Mouse (Mus musculus) limb, embryonic 14.5 days (tissue): Measurements from ENCODE around the gene Ift88. TPM values are rescaled to one million over a fixed set of nuclear protein-coding genes. Genes with fewer than 3 reads are reported as not detected.

Source experiments
- ATAC-seq: fragments of 200-750 bp; cut with Nextera tagmentation; 2 replicates; pipeline ENCODE4 v1.8.0; 2017; ENCODE audit warnings: low read depth, moderate number of reproducible peaks, moderate TSS enrichment; ENCODE audit not compliant: low FRiP score
- DNase-seq: peaks from one replicate; pipeline ENCODE4 v3.0.0-alpha.2; 2015; ENCODE audit warnings: low spot score
- H3K27ac ChIP-seq: fragments of 300-500 bp; sonication (generic); replicated peaks from 2 replicates; pipeline ENCODE4 v1.5.1; 2014; ENCODE audit warnings: low read depth, mild to moderate bottlenecking, low read length, moderate library complexity, mixed read lengths
- H3K27me3 ChIP-seq: fragments of 300-500 bp; sonication (generic); 2 replicates; pipeline ENCODE4 v1.6.1; 2014; ENCODE audit warnings: low read length, mixed read lengths; ENCODE audit not compliant: control insufficient read depth, insufficient read depth
- H3K36me3 ChIP-seq: fragments of 300-500 bp; sonication (generic); 2 replicates; pipeline ENCODE4 v1.6.1; 2014; ENCODE audit warnings: mild to moderate bottlenecking, low read length, moderate library complexity, mixed read lengths; ENCODE audit not compliant: control insufficient read depth, insufficient read depth
- H3K4me1 ChIP-seq: fragments of 300-500 bp; sonication (generic); 2 replicates; pipeline ENCODE4 v1.6.1; 2014; ENCODE audit warnings: antibody characterized with exemption, low read length, mixed read lengths; ENCODE audit not compliant: control insufficient read depth, insufficient read depth
- H3K4me2 ChIP-seq: fragments of 300-500 bp; sonication (generic); replicated peaks from 2 replicates; pipeline ENCODE4 v1.6.1; 2014; ENCODE audit warnings: low read depth, mild to moderate bottlenecking, low read length, moderate library complexity; ENCODE audit not compliant: severe bottlenecking
- H3K4me3 ChIP-seq: fragments of 300-500 bp; sonication (generic); replicated peaks from 2 replicates; pipeline ENCODE4 v1.5.1; 2014; ENCODE audit warnings: low read length
- H3K9ac ChIP-seq: fragments of 300-500 bp; sonication (generic); 2 replicates; pipeline ENCODE4 v1.6.1; 2014; ENCODE audit warnings: mild to moderate bottlenecking, low read depth, low read length, moderate library complexity; ENCODE audit not compliant: severe bottlenecking
- H3K9me3 ChIP-seq: fragments of 300-500 bp; sonication (generic); 2 replicates; pipeline ENCODE4 v1.6.1; 2016; ENCODE audit warnings: low read length; ENCODE audit not compliant: control insufficient read depth
- POLR2A ChIP-seq: fragments of 200-500 bp; IDR thresholded peaks from 2 replicates; pipeline ENCODE4 v1.8.0; 2012; ENCODE audit warnings: inconsistent platforms, mild to moderate bottlenecking, moderate library complexity, borderline replicate concordance; ENCODE audit not compliant: insufficient read depth, insufficient read length; ENCODE audit errors: extremely low read depth
- WGBS: fragments of 180-500 bp; shearing (Covaris S2); extraction: QIAGEN DNeasy Blood & Tissue Kit; methylation state at CpG from one replicate; pipeline ENCODE4 v1.1.7; 2014; 5-methylcytosine and 5-hydroxymethylcytosine counted together
- polyA plus RNA-seq, 2 experiments: library from polyadenylated mRNA; depleted of rRNA in 1 of 2; stranded (reverse) in 1 of 2; unstranded in 1 of 2; fragments of >200 nt; fragmentation: Nextera tagmentation in 1 of 2; extraction: Ambion mirVana in 1 of 2; gene quantifications; 2 replicates each; pipeline versions ENCODE4 v1.2.1 to v1.2.3; 2012 to 2014

The Ift88 gene
- polyA plus RNA-seq, 2 experiments = 18.0 to 23.9 TPM

DNA sequence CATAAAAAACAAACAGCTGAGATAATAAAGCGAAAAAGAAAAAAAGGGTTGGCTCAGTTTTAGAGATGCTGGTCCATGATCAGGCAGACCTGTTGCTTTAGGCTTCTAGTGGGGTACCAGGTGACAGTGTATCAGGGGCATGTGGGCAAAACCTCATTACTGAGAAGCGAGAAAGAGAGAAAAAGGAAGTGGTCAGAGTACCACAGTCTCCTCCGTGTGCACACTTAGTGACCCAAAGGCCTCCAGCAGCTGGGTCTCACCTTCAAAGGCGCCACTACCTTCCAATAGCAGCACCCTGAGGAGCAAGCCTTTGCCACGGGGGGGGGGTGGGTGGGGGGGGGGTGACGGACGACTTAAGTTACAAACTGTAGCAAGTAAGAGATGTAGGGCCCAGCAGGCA, 103.3 kb downstream of the Ift88 start:
- H3K27ac ChIP-seq = no peak overlapping the region
- ATAC-seq (no peak), DNase-seq (no peak)
- H3K4me1 ChIP-seq = peaks cover 11% of the 10 kb centered on the region
- WGBS = 48% methylated on average over 7 of the region's 7 CpGs
- no peak for TF ChIP-seq POLR2A
- no peak overlapping the region for H3K4me2 ChIP-seq
- H3K9ac ChIP-seq = no peak overlapping the region
- no peaks in the 10 kb centered on the region for H3K27me3 ChIP-seq
- H3K36me3 ChIP-seq = no peaks in the 10 kb centered on the region
- no peaks in the 10 kb centered on the region for H3K9me3 ChIP-seq
- H3K4me3 ChIP-seq = no peak overlapping the region

DNA sequence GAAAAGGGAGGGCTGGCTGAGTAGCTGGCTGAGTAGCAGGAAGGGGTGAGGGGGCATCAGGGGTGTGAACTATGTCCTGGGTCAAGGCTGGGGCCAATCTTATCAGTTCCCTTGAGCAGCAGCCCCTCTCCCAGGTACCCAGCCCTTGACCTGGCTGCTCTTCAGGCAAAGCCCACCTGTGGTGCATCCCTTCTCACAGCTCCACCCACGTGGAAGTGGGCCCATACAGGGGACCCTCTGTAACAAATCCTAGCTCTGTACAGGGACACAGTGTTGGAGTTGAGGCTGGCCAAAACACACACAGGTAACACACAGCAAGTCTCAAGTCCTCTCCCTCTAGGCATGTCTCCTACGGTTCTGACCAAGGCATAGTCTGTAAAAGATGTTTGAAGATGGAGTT, 103.7 kb downstream of the Ift88 start:
- no peak for DNase-seq
- no peak for ATAC-seq
- no peak for TF ChIP-seq POLR2A
- Histone ChIP-seq H3K27ac (no peak overlapping the region), H3K4me1 (peaks cover 11% of the 10 kb centered on the region), H3K36me3 (no peaks in the 10 kb centered on the region), H3K4me2 (no peak overlapping the region), H3K9me3 (no peaks in the 10 kb centered on the region), H3K27me3 (no peaks in the 10 kb centered on the region), H3K4me3 (no peak overlapping the region), H3K9ac (no peak overlapping the region)
- 35% methylated on average over 2 of the region's 2 CpGs for whole genome bisulfite sequencing

DNA sequence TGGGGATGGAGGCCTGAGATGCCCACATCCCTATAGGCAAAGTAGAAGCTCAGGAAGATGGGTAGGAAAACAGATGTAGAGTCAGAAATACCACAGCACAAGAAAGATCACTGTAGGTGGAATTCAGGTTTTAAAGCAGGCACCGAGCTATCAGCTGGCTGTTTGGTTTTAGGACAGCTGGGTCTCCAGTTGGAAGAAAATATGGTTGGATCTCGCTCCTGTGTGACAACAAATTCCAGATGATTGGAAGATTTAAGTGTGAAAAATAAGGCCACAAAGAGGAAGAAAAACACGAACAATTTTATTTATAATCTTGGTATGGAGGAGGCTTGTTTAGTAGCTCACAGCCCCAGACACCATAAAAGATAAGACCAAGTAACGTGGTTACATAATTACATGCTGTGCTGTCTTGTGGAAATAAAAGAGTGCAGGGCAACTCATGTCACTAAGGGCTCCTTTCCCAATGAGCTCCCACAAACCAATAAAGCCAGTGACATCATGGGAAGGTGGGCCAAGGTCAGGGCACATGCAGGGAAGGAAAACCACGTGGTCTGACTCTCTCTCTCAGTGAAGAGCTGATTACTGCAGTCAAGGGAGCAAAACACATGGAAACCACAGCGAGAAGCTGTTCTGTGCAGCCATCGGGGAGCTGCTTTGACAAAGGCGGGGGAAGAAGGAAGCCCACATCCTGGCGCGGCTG, 105.4 kb downstream of the Ift88 start:
- no peak for TF ChIP-seq POLR2A
- no peak for DNase-seq
- no peaks in the 10 kb centered on the region for H3K9me3 ChIP-seq
- no peak overlapping the region for H3K4me3 ChIP-seq
- no peak for ATAC-seq
- H3K4me1 ChIP-seq = peaks cover 12% of the 10 kb centered on the region
- H3K9ac ChIP-seq = no peak overlapping the region
- no peaks in the 10 kb centered on the region for H3K27me3 ChIP-seq
- no peak overlapping the region for H3K4me2 ChIP-seq
- H3K27ac ChIP-seq = no peak overlapping the region
- WGBS = 37% methylated on average over 10 of the region's 10 CpGs
- no peaks in the 10 kb centered on the region for H3K36me3 ChIP-seq

DNA sequence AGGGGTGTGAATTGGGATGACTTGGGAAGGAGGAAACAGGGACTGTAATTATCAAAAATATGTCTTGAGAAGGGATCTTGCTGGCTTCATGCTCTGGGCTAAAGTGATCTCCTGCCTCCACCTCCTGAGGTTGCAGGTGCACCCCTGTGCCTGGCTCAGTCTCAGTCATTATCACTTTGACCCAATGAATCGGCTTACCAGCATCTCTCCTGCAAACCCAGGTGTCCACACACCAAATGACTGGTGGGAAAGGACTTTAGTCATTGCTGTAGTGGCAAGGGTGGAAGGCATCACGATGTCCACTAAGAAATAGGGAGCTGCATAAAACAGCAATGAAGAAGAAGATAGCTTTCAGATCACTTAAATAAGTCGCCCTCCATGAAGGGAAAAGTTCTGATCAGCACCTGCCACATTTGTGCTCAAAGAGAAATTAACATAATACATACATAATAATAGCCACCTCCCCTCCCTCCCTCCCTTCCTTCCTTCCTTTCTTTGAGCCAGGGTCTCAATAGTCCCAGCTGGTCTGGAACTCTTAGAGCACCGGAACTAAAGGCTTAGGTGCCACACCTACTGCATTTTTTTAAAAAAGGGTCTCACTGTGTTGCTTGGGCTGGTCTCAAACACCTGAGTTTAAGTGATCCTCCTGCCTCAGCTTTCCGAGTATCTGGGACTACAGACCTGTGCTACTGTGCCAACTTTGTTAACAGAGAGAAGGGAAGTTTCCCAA, 106.1 kb downstream of the Ift88 start:
- WGBS = 68% methylated on average over 5 of the region's 5 CpGs
- no peak for TF ChIP-seq POLR2A
- no peak overlapping the region for H3K27ac ChIP-seq
- H3K4me2 ChIP-seq = no peak overlapping the region
- H3K4me3 ChIP-seq = no peak overlapping the region
- H3K4me1 ChIP-seq = peaks cover 19% of the 10 kb centered on the region
- no peak overlapping the region for H3K9ac ChIP-seq
- ATAC-seq (no peak), DNase-seq (no peak)
- H3K27me3 ChIP-seq = no peaks in the 10 kb centered on the region
- no peaks in the 10 kb centered on the region for H3K36me3 ChIP-seq
- H3K9me3 ChIP-seq = no peaks in the 10 kb centered on the region

DNA sequence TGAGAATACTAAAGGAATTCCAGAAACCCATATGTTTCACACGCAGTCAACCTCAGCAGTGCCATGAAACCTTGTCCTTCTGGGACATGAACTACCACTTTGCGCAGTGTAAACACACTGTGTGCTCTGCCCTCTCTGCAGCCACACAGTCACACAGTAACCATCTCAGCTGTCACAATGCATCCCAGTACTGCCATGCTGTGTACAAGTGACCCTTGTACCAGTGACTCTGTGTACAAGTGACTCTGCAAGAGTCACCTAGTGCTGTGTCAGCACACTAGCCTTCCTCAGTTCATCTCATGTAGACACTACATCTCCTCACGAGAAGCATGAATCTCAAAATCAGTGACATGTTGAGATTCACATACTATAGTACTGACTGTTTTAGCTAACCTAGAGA, 108.7 kb downstream of the Ift88 start:
- no peak overlapping the region for H3K4me3 ChIP-seq
- no peaks in the 10 kb centered on the region for H3K27me3 ChIP-seq
- DNase-seq (no peak), ATAC-seq (no peak)
- H3K4me1 ChIP-seq = peaks cover 33% of the 10 kb centered on the region
- no peaks in the 10 kb centered on the region for H3K9me3 ChIP-seq
- WGBS = 91% methylated on average over 3 of the region's 3 CpGs
- no peak overlapping the region for H3K9ac ChIP-seq
- H3K4me2 ChIP-seq = no peak overlapping the region
- no peaks in the 10 kb centered on the region for H3K36me3 ChIP-seq
- H3K27ac ChIP-seq = no peak overlapping the region
- TF ChIP-seq POLR2A = no peak
